Comparison of ENCODE assay signal across 15 mouse cellular contexts in the genomic region with DNA sequence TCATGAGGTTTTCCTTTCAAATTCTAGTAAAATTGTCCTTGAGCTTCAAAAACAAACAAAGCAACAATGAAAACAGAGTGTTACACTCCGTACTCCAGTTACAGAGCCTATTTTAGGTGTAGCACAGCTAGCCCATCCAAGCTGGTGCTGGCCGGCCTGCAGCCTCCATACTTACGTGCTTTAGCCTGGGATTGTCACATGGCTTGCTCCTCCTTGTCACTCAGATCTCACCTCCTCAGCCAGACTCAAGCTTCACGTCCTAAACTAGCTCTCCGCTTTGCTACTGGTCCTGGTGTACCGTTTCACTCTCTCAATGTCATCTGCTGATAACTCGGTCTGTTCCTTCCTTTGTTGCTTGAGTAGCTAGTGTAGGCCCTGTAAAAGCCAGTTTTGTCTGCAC.
"Had no signal": no experiment of that assay in that cellular context is flagged by ENCODE, and none has a peak within 500 bp of the region (broad histone marks: within the 10 kb centered on the region; RNA-seq: fewer than 3 reads in every experiment).

No protein-coding gene starts in this region.

- H3K9ac ChIP-seq: limb, embryonic 15.5 days; liver, embryonic 12.5 days; lung, embryonic 14.5 days; midbrain, embryonic 15.5 days; neural tube, embryonic 13.5 days had no signal

- H3K27me3 ChIP-seq: limb, embryonic 15.5 days; liver, embryonic 12.5 days; midbrain, embryonic 15.5 days; neural tube, embryonic 13.5 days had no signal

- H3K4me3 ChIP-seq: left cerebral cortex, adult 2 months; limb, embryonic 15.5 days; liver, embryonic 12.5 days; midbrain, embryonic 10.5 days; midbrain, embryonic 15.5 days; neural tube, embryonic 13.5 days had no signal

- DNase-seq: kidney, postnatal 25 days; lung, embryonic 14.5 days; lung, postnatal 10 days; lung, postnatal 4 days; retina, postnatal 1 day; right cerebral cortex, postnatal 4 days; spleen, adult 18-20 months; thymus, adult 18-20 months; thymus, postnatal 14 days had no signal

- H3K36me3 ChIP-seq: limb, embryonic 15.5 days; midbrain, embryonic 10.5 days; midbrain, embryonic 15.5 days; neural tube, embryonic 13.5 days had no signal

- H3K4me2 ChIP-seq: limb, embryonic 15.5 days; liver, embryonic 12.5 days; lung, embryonic 14.5 days; midbrain, embryonic 15.5 days; neural tube, embryonic 13.5 days had no signal

- ATAC-seq: liver, embryonic 12.5 days; midbrain, embryonic 15.5 days had no signal

- H3K27ac ChIP-seq: left cerebral cortex, adult 2 months; limb, embryonic 15.5 days; liver, embryonic 12.5 days; midbrain, embryonic 10.5 days; midbrain, embryonic 15.5 days; neural tube, embryonic 13.5 days had no signal

- H3K4me1 ChIP-seq: liver, embryonic 12.5 days; midbrain, embryonic 10.5 days; midbrain, embryonic 15.5 days had no signal

- H3K9me3 ChIP-seq: limb, embryonic 15.5 days; liver, embryonic 12.5 days; midbrain, embryonic 10.5 days; midbrain, embryonic 15.5 days; neural tube, embryonic 13.5 days had no signal
